Mouse (Mus musculus) fat pad, adult 2 months (tissue): ENCODE data around the gene 2310022B05Rik.

ENCODE experiments used
- DNase-seq: peaks from one replicate; pipeline ENCODE4 v3.0.0-alpha.2; 2011; ENCODE audit warnings: low read depth, low spot score; ENCODE audit errors: extremely low read depth

2310022B05Rik gene

DNA sequence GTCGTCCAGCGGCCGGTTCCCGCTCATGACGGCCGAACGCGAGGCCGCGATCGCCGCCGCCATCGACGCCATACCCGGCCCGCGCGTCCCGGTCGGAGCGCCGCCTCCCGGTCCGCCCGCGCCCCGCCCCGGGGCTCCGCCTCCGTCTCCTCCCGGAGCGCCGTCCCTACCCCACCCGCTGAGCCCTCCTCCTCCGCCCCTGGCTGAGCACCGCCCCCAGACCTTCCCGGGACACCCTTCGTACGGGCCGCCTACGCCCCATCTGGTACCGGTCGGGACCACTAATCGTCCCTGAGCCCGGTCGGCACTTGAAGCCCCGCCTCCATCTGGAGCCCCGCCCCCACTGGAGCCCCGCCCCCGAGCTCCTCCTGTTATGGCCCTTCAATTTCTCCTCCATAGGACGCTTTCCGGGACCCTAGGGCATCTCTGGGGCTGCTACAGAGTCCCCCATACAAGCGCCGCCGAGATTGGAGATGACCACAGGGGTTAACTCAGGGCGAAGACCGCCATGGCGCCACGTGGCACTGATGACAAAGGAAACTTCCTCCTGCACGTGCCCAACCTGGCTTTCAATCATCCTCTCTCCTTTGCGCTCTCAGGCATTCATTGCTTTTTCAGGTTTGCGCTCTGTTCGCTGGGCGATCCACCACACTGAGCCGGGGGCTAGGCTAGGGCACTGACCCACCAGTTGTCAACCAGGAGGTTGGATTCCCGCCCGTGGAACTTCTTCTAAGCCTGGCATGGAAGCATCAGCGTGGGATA lies at the start of gene 2310022B05Rik:
Gene 2310022B05Rik, minus strand, starts transcription at position 258 of the 762 bp plus-strand sequence.
- no peak for DNase-seq

DNA sequence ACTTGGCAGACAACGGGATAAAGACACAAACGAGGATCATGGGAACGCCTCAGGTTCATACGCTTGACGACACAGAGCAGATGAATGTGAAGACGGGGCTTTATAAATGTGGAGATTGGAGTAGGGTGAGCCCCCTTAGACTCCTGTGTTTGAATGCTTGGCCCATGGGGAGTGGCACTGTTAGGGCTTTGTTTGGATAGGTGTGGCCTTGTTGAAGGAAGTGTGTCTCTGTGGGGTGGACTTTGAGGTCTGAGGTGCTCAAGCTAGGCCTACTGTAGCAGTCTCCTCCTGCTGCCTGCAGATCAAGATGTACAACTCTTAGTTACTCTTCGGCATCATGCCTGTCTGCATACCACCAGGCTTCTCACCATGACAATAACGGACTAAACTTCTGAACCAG lies 42.7 kb upstream of the 2310022B05Rik start:
- no peak for DNase-seq

DNA sequence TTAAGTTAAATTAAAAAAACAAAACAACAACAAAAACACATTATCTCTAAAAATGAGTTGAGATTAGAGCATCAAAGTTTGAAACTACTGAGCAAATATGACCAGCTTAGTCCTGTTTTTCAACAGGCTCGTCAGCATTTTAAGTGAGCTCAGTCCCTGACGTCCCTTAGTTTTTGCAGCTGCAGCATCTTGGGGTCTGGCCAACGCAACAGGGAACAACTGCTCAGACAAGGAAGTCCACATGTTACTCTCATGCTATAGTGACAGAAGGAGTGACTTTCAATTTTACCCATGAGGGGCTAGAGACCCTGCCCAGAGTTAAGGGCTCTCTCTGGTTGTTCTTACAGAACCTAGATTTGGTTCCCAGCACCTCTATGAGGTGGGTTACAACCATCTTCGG lies 41.2 kb upstream of the 2310022B05Rik start:
- DNase-seq: no peak

DNA sequence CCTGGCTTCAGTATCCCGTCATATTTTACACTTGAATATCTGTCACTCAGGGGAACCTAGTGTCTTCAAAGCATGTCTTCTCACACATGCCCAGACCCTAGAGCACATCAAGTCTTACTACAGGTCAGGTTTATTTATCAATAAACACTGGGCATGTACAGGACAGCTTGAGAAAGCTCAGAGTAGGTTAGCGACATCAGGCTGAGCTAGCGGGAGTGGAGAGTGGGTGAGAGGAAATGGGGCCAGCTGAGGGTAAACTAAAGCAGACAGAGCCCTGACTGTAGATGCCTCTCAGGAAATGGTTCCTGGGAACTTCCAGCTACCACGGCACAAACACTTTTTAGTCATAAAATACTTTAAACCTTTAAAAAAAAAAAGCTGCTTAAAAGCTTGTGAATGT lies 40.4 kb upstream of the 2310022B05Rik start:
- no peak for DNase-seq

DNA sequence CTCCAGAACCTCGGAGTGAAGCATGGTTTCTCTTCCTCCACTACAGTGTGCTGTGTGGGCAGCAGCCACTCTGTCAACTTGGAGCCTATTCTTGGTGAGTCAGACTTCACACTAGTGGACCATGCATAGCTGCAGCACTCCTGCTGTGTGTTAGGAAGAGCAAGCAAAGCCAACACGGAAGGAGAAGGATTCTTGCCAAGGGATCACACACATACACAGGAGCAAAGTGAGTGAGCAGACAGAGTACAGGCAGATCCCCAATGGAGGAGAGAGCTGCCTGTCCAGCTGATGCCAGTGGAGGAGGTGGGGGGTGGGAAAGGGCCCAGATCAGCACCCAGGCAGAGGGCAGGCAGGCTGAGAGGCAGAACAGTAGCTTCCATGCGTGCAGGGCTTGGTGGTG lies 39.0 kb upstream of the 2310022B05Rik start:
- DNase-seq: no peak

DNA sequence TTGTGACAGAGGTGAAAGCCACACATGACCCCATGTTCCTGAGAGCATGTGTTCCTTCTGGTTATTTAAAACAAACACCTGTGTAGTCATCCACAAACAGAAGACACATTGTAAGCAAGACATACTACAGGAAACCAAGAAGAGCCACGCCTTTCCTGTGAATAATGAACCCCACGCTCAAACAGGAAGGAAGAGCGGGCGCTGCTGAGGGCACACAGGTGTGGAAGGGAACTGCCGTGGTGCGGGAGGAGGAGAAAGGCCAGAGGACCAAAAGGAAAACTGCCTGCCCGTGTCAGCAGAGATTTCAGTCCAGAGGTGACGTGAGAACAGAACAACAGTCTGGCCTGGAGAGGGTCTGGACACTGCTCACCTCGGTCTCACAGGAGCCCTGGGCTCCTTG lies 37.9 kb upstream of the 2310022B05Rik start:
- DNase-seq: no peak

DNA sequence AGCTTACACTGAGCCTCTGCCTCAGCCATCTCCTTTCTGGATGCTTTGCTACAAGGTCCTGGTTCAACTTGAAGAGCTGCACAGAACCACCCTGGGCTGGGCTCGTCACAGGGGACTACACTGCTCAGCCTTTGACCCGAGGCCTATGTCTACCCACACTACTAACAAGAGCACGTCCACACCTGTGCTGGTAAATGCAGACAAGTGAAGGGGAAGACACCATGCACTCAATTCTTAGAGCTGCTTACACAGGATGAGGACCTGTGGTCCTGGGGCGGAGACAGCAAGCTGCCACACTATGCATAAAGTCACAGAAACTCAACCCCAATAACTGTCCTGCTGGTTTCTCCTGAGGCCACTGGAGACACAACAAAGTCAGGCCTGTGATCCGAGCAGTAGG lies 37.1 kb upstream of the 2310022B05Rik start:
- DNase-seq: no peak

DNA sequence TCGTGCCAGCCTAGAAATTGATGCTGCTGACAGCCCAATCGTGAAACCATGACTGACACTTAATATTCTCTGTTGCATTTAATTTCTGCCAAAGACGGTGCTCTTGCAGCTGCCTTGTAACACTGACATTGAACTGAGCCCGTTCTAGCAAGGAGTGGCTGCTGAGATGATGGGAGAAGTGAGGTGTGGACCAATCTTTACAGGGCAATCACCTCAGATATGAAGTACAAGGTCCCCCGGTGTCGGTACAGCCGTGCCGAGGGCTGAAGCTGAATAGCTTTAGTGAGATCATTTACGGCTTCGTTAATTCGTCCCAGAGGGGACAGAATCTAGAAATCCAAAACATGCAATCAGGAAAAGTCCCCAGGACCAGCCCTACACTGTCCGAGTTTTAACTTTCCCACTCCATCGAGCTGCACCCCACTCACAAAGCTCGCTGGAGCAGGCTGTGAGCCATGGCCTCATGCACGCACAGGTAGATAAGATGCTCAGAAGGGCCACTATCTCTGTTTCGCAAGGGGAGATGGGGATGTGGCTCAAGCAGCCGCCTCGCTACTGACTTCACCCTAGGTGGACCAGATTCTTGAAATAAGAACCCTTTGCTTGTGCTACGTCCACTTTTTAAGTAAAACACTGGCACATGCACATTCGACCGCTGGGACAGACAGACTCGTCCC lies 32.4 kb upstream of the 2310022B05Rik start:
- no peak for DNase-seq

DNA sequence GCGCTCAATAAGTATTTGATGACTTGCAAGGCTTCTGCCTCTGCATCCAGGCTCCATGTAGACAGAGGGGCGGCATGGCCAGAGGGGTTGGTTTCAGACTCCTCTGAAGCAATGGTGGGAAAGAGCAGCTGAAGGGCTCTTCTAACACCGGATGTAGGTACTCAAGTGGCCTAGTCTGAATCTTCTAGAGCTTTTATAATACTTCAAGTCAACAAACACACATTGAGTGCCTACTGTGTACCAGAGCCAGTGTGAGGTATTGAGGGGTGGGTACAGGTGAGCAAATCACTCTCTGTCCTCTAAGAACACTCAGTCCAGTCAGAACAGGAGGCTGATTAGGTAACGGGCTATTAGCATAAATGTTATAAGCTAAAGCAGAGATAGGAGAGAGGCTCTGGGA lies 28.5 kb upstream of the 2310022B05Rik start:
- no peak for DNase-seq

DNA sequence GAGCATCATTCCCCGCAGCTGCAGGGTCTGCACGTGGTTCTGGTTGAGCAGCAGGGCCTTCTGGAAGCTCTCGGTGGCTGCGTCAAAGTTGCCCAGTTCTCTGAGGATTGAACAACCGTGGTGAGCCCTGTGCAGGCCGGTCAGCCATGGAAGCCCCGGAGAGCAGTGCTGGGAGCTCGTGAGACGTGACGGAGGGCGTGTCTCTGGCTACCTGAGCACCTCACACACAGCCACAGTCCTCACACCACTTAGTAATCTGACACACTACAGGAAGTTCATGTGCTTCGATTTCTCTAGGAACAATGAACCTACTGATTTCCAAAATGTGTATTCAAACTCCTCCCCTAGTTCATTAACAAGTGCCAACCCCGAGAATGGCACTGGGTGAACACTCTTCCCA lies 25.7 kb upstream of the 2310022B05Rik start:
- no peak for DNase-seq

DNA sequence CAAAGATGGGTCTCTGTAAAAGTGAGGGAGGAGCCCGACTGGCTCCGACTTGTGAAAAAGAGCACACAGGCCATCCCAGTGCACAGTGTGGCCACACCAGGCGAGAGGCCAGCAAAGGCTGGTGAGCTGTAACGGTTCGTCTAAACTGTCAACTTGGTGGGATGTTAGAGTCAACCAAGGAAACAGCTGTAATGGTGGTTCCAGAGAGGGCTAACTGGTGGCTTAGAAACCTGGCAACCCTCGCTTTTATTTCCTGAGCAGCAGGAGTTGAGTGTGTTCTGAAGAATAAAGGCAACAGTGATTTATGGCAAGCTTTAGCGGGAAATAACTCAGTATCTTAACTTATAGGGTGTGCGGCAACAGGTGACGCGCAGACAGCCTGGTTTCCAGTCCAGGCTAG lies 19.0 kb upstream of the 2310022B05Rik start:
- DNase-seq: no peak

DNA sequence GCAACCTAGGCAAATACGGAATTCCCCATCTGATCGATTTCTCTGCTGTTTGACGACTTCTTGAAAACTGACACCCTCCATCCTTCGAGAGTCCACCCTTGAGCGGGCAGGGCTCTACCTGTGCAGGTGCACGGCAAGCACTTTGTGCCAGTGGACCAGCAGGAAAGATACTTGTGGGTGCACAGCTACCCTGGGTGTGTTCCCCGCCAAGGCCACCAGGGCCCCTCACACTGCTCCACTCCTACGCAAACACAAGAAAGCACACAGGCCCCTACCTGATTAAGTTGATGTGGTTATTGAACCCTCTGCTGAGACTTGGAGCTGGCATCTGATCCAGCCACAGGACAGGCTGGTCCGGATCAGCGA lies 18.6 kb upstream of the 2310022B05Rik start:
- DNase-seq: no peak

DNA sequence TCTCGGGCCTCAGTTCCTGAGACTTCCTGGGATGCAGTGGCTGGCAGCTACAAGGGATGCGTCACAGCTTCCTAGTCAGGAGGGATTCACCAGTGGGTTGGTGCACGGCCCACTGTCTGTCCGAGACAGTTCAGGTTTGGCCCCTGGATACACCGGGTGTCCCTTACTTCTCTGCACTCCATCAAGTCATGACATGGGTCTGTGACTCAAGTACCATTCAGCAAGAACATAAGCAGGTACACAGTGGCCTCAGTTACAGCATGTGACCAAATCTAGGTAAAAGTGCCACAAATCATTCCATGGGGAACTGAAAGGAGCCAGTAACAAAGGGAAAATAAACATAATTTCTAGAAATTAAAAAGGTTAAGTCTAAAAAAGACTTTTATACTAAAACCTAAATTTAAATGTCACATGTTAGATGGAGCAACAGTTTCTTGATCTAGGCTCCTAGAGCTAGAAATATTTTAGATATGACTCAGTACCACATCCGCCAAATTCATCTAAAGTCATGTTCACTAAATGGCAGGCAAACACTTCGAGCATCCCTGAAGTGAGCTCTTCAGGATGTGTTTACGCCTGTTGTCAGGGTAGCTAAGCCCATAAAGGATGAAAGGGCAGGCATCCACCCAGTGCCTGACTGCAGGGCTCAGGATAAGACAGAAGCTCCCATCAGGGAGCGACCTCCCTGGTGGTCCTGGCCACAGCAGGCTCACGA lies 18.1 kb upstream of the 2310022B05Rik start:
- no peak for DNase-seq

DNA sequence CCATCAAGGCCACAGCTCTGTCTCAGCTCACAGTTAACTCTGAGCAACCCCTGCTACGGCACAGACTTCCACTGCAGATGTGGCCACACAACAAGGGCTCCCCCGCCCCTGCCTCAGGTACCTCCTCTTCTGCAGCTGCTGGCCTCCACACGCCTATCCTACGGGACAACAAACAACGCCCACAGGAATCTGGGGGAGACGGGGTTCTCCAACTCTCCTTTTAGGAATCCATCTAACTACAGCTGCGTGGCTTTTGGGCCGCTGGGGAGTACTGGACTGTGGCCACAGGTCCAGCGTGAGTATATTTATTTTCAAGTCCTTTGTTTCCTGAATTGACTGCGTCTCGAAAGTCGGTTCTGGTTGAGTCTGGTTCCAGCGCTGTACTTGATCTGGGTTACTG lies 15.1 kb upstream of the 2310022B05Rik start:
- no peak for DNase-seq

DNA sequence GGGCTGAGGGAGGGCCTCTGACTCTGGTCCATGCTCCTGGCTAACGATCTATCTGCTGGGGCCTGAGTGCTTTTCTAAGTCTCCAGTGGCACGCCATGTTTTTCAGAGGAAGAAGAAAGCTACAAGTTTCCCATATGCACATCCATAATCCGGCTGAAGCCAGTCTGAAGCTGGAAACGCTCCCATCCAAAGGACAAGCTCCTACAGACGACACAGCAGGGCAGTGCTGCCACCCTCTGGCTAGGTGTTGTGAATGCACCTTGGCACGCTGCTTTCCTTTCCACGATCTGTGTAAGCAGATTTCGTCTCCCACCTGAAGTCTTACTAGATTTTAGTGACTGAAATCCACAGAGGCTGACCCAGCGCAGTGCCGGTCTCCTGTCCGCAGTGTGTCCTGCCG lies 14.3 kb upstream of the 2310022B05Rik start:
- no peak for DNase-seq

DNA sequence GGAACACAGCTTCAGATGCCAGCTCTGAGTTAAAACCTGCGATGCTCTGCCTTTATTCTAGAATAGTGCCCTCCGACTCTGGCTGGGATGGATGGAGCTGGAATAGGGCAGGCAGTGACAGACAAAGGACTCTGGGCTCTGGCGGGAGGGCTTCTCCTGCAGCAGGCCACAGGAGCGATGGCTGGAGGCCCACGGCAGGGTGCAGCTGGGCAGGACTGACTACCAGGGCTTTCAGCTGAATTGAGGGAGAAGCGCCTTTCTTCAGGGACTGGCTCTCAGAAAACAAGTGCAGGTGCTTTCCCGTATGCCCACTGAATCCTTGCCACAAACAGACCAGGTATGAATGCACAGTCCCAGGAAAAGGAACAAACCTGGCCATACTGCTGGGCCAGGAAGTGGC lies 13.9 kb upstream of the 2310022B05Rik start:
- no peak for DNase-seq

DNA sequence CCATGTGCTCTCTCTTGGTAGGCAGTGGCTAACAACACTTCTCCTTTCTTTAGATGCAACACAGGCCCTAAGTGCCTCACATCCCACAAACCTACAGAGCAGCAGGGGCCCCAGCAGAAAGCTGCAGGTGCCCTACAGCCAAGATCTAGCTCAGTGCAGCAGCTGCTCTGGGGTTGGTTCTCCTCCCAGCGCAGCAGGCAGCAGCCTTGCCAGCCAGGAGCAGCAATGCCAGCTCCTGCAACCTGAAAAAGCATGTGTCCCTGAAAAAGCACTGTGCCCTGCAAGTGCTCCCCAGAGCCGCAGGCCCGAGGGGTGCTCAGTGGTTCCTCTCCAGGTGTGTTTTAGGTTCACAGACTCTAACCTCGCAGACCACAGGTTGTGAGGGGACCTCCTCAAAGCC lies 13.5 kb upstream of the 2310022B05Rik start:
- no peak for DNase-seq

DNA sequence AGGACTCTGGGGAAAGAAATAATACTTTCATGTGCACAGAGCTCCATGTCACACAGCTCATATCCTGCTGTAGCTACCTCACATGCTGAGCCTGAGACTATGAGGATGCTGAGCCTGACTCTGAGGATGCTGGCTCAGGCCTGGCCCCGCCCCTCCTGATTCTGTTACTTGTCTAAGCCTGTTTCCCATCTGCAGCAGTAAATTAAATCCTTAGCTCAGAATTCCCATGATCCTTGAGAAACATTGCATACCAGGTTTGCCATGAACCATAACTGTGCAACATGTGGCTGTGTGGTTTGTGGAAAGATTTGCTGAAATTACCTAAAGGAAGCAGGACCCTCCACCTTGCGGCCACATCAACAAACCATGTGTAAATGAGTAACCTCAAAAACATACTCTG lies 9.2 kb upstream of the 2310022B05Rik start:
- no peak for DNase-seq

DNA sequence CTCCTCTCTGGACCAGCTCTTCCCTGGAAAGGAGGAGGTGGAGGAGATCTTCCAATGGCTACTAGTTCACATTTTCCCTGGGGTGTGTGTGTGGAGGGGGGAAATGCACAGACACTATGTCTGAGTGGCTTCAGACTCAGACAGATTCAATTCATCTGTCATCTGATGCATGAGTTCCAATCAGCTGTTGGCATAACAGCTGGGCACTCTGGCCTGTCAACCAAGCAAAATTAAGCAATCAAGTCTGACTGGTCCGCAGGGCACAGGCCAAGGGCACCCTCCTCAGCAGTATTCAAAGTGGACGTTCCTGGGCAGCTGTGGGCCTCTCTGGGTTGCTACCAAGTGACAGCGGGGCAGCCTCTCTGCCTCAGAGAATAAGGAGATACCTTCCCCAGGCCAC lies 5.6 kb upstream of the 2310022B05Rik start:
- no peak for DNase-seq

DNA sequence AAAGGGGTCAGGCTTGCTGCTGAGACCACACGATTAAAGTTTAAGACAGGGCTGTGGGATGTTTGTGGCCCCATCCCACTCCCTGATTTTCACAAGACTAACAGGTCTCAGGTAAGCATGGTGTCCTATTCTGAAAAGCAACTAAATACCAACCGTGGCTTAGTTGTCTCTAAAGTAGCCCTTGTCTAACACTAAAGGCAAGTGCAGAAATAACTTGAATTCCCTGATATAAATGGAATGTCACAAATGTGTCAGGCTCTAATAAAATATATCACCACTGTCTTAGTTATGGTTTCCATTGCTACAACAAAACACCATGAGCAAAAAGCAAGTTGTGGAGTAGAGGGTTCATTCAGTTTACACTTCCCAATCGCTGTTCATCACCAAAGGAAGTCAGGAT lies 1.2 kb upstream of the 2310022B05Rik start:
- DNase-seq: no peak

DNA sequence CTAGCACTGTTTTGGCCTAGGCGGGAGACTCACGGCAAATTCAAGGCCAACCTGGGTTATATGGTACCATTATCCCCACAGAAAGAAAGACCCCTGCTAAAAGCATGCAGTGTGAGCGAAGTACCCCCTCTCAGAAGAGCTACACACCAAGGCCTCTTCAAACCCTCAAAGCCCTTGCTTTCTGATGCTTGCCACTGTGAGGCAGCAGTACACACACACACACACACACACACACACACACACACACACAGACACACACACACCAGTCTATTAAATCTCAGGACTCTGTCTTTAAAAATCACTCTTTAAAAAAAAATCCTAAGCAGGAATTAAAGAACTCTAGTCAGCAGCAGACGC lies 683 bp upstream of the 2310022B05Rik start:
- DNase-seq: no peak

DNA sequence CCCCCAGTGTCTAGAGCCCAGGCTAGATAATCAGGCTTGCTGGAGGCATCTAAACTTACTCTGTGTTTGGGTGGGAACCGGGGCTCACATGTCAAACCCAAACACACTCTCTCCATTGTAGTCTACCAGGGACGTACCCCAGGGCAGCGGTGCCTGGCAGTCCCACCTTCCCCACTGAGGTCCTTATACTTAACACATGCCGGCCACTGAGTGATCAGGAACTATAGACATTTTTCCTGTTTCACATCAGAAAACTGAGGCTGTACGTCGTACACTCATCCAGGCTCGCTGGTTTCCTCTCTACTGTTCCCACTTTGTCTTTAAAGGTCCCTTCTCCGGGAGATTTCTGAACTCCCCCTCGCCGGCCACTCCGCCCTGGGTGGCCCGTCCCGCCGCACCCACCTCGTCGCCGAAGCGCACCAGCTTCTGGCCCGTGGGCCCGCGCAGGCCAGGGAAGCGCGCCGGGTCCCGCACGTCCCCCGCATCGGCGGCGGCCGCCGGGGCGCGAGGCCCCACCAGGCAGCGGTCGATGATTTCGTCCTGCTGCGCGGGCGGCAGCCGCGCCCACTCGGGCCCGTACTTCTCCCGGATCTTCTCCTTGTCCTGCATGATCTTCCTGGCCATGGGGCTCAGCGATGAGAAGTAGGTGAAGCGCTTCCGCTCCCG lies 590 bp downstream of the 2310022B05Rik start:
- no peak for DNase-seq
